ENCODE assay signal across 11 mouse cellular contexts in the genomic region with DNA sequence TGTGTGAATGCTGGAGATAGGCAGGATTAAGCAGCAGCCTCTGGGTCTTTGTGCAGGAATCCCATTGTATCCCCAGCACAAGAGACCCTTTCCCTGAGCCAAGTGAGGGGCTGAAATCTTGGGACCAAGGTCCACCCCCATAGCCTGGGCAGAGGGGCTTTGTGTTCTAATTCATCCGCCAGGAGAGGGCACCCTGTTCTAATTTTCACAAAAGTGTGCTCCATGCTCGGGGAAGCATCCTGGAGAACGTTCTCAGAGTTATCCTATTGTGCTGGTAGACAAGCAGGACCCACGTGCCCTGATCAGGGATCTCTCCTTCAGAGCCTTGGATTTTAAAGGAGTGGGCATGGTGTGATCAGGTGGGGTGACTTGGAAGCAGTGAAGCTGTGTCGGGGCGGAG.
DNase-seq lines count a peak whose midpoint lies in the region; ATAC-seq lines count a peak whose summit lies in the region.
"Had no signal": no experiment of that assay in that cellular context is flagged by ENCODE, and none has a peak within 500 bp of the region (broad histone marks: within the 10 kb centered on the region; RNA-seq: fewer than 3 reads in every experiment).

No protein-coding gene starts in this region.

- no peak for ATAC-seq in hindbrain, embryonic 13.5 days (ENCODE audit: low FRiP score)
- no peak for ATAC-seq in megakaryocyte-erythroid progenitor cell, adult 5-6 weeks (replicated peaks; ENCODE audit: low FRiP score, low TSS enrichment, poor library complexity, severe bottlenecking)
- ATAC-seq: liver, embryonic 12.5 days had no signal

- 0 out of 2 replicates have a peak, but pooled peaks cover 3% of the 10 kb centered on the region for H3K9me3 ChIP-seq in hindbrain, embryonic 10.5 days
- no peaks in the 10 kb centered on the region for H3K9me3 ChIP-seq in hindbrain, embryonic 13.5 days
- H3K9me3 ChIP-seq: liver, embryonic 12.5 days had no signal

- H3K27me3 ChIP-seq in hindbrain, embryonic 10.5 days (ENCODE audit: insufficient read depth, poor library complexity, severe bottlenecking): no peaks in the 10 kb centered on the region
- 0 out of 2 replicates have a peak, but pooled peaks cover 2% of the 10 kb centered on the region for H3K27me3 ChIP-seq in hindbrain, embryonic 13.5 days
- H3K27me3 ChIP-seq: liver, embryonic 12.5 days; megakaryocyte, embryonic 14.5 days had no signal

- H3K4me1 ChIP-seq in hindbrain, embryonic 10.5 days (replicated peaks): peaks cover 19% of the 10 kb centered on the region
- H3K4me1 ChIP-seq in hindbrain, embryonic 13.5 days (replicated peaks): peaks cover 24% of the 10 kb centered on the region
- H3K4me1 ChIP-seq: liver, embryonic 12.5 days; megakaryocyte, embryonic 14.5 days had no signal

- peak overlapping the region; percentile 46; the same call in 1 of the 2 replicates for H3K27ac ChIP-seq in hindbrain, embryonic 10.5 days
- no peak overlapping the region for H3K27ac ChIP-seq in hindbrain, embryonic 13.5 days
- H3K27ac ChIP-seq: liver, embryonic 12.5 days had no signal

- H3K4me2 ChIP-seq in hindbrain, embryonic 13.5 days: no peak overlapping the region
- H3K4me2 ChIP-seq: liver, embryonic 12.5 days had no signal

- no peaks in the 10 kb centered on the region for H3K36me3 ChIP-seq in hindbrain, embryonic 10.5 days
- H3K36me3 ChIP-seq in hindbrain, embryonic 13.5 days: no peaks in the 10 kb centered on the region
- H3K36me3 ChIP-seq: liver, embryonic 12.5 days had no signal

- H3K4me3 ChIP-seq in hindbrain, embryonic 10.5 days: no peak overlapping the region
- no peak overlapping the region for H3K4me3 ChIP-seq in hindbrain, embryonic 13.5 days
- H3K4me3 ChIP-seq: liver, embryonic 12.5 days; megakaryocyte, embryonic 14.5 days had no signal

- no peak overlapping the region for H3K9ac ChIP-seq in hindbrain, embryonic 13.5 days
- H3K9ac ChIP-seq: liver, embryonic 12.5 days had no signal

- 47% methylated on average over 6 of the region's 6 CpGs for WGBS in hindbrain, embryonic 10.5 days
- WGBS in hindbrain, embryonic 13.5 days: 46% methylated on average over 6 of the region's 6 CpGs

- peak; percentile 14 for DNase-seq in hindbrain, embryonic 10.5 days (ENCODE audit: low spot score)
- peak; percentile 44 for DNase-seq in right cerebral cortex, postnatal 14 days
- no peak for DNase-seq in right cerebral cortex, adult 18-20 months
- DNase-seq in layer of hippocampus, adult 9-11 months: peak; percentile 27
- DNase-seq in thymus, postnatal 0 days (ENCODE audit: low spot score): no peak
- no peak for DNase-seq in spleen, postnatal 10 days (ENCODE audit: low spot score in 2 of 2)
- DNase-seq: cerebellum, adult 2 months had no signal

Comparison
In these comparisons a context has a peak if more than half of its experiments do, and no peak if none do; other contexts are left out.
1. DNase-seq: peak in hindbrain, embryonic 10.5 days (single experiment), right cerebral cortex, postnatal 14 days (single experiment) and layer of hippocampus, adult 9-11 months (single experiment); none in right cerebral cortex, adult 18-20 months (single experiment), thymus, postnatal 0 days (single experiment) and spleen, postnatal 10 days (0 of 2).